Mouse (Mus musculus): Measurements from ENCODE around the gene Spsb1.

Spsb1 gene

GRCm38 (mm10) chr4:149886298-149887271 is 68.3 kb downstream of the Spsb1 start:
- DNase-seq (ENCODE audit: low read depth, low spot score): peak; percentile 80

GRCm38 (mm10) chr4:149883990-149884389 is 70.9 kb downstream of the Spsb1 start:
- DNase-seq (ENCODE audit: low read depth, low spot score): peak; percentile 95

GRCm38 (mm10) chr4:149882139-149882916 is 72.5 kb downstream of the Spsb1 start:
- no peak for DNase-seq (ENCODE audit: low read depth, low spot score)

DNA sequence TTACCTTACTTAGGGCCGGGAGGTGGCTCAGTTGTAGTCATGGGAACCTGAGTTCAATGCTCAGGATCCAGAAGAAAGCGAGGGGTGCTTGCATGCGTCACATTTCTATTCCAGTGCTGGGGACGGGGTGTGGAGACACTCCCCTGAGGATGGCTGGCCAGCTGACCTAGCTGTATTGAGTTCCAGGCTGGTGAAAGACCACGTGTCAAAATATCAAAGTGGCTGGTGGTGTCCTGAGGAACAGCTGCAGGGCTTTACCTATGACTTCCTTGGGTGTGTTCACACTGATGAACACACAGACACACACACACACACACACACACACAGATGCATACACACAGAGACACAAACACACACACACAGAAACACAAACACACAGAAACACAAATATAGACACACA is 73.9 kb downstream of the Spsb1 start:
- DNase-seq (ENCODE audit: low read depth, low spot score): no peak

- DNase-seq (ENCODE audit: low read depth, low spot score): no peak
Observed at GRCm38 (mm10) chr4:149879980-149880379, 74.9 kb downstream of the Spsb1 start.

DNA sequence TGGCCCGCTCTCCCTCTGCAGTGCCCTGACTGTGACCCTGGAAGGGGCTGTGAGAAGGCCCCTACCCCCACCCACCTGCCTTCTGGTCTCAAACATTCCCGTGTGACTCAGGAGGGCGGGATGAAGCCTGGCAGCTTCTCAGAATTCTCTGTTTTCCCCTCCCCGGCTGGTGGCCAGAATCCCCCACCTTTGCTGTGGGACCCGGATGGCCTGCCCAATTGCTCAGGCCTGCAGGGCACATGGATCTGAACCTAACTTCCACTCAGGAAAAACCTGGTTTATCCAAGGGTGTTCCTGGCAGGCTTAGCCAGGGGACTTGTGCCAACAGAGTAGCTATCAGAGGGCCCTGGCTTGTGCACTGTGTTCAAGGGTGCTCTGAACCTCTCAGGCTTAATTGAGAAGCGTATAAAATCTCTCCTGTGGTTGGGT is 76.8 kb downstream of the Spsb1 start:
- peak; percentile 14 for DNase-seq (ENCODE audit: low read depth, low spot score)

- DNase-seq (ENCODE audit: low read depth, low spot score): peak; percentile 51
Observed at GRCm38 (mm10) chr4:149877202-149877601, 77.6 kb downstream of the Spsb1 start.

GRCm38 (mm10) chr4:149876761-149877160 is 78.1 kb downstream of the Spsb1 start:
- DNase-seq (ENCODE audit: low read depth, low spot score): peak; percentile 73

DNA sequence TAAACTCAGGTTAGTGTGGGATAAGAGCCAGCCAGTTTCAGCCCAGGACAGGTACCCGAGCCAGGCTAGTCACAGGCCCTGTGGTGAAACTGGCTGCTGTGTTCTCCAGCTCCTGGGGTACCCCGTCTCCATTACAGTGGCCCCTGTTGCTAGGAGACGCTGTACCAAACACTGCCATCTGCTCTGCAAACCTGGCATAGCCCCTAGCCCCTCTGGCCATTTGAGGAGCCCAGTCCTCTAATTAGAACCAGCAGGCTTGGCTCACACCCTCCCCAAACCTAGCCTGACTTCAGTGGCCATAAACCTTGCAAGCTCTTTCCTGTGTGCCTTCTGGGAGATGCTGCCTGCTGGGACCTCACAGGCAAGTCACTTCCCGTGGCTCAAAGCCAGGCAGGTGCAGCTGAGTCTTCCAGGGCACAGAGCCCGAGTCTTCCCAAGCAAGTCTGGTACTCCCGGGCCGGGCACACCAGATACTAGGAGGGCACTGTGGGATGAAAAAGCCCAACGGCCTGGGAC is 78.8 kb downstream of the Spsb1 start:
- peak; percentile 79 for DNase-seq (ENCODE audit: low read depth, low spot score)

- DNase-seq (ENCODE audit: low read depth, low spot score): no peak
Observed at GRCm38 (mm10) chr4:149875296-149875695, 79.5 kb downstream of the Spsb1 start.

DNA sequence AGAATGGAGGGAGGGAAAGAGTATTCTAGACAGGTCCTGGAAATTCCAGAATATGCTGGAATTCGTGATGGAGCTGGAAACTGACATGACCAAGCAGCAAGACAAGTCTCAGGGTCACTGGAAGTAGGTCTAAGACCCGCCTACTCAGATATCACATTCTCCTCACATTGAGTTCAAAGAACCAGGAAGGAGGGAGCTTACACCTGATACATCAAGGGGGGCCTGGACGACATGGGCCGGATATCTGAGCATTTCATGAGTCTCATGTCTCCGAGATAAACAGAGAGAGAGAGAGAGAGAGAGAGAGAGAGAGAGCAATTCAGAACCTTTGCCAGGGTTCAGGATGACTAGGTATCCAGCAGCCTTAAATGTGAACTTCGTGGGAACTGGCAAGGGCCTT is 82.6 kb downstream of the Spsb1 start:
- DNase-seq (ENCODE audit: low read depth, low spot score): no peak

DNA sequence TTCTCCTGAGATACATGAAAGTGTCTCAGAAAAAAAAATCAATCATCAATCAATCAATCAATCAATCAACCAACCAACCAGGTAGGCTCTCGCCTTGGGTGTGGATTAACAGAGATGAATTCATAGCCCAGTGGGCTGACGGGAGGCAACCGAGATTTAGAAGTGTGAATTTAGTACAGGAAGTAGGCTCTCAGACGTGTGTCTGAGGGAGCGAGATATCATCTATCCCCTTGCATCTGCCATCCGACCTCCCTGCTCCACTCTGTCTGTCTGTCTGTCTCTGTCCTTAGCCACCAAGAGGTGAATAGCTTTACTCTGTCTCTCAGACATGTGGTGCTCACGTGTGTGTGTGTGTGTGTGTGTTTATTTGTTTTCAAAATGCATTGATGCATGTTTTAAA is 83.3 kb downstream of the Spsb1 start:
- no peak for DNase-seq (ENCODE audit: low read depth, low spot score)

DNA sequence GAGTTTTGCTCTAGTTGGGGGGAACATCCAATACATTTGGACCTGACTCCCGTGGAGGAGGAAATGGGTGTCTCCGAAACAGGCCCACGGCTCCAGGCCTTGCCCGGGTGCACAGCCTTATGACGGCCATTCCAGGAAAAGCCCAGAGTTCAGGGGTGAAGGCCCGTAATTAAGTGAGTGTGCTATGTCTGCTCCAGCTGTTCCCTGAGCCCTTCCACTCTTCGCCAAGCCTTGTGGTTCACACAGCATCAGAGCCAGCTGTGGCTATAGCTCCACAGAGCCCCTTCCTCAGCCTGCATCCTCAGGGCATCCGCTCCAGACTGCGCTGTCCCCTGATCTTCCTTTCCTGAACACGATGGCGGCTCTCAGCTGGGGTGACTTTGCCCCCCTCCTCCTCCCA is 83.8 kb downstream of the Spsb1 start:
- DNase-seq (ENCODE audit: low read depth, low spot score): no peak

DNA sequence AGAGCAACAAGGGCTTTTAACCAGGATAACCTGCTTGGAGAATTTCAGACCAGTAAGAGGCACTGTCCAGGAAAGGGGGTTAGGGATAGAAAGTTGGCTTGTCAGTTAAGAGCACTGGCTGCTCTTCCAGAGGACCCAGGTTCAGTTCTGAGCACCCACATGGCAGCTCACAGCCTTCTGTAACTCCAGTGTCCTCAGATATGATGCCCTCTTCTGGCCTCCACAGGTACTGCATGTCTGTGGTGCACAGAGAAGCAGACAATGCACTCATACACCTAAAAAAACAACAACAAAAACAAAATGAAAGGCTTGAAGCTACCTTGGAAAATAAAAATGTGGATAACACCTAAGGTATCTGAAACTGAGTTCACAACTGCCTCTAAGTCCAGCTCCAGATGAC is 84.4 kb downstream of the Spsb1 start:
- no peak for DNase-seq (ENCODE audit: low read depth, low spot score)

- DNase-seq (ENCODE audit: low read depth, low spot score): no peak
Observed at GRCm38 (mm10) chr4:149868725-149869124, 86.1 kb downstream of the Spsb1 start.

- DNase-seq (ENCODE audit: low read depth, low spot score): no peak
Observed at GRCm38 (mm10) chr4:149868009-149868408, 86.8 kb downstream of the Spsb1 start.

GRCm38 (mm10) chr4:149867351-149867750 is 87.5 kb downstream of the Spsb1 start:
- no peak for DNase-seq (ENCODE audit: low read depth, low spot score)

GRCm38 (mm10) chr4:149864395-149864794 is 90.4 kb downstream of the Spsb1 start:
- DNase-seq (ENCODE audit: low read depth, low spot score): no peak

GRCm38 (mm10) chr4:149863522-149863921 is 91.3 kb downstream of the Spsb1 start:
- no peak for DNase-seq (ENCODE audit: low read depth, low spot score)

- no peak for DNase-seq (ENCODE audit: low read depth, low spot score)
Observed at GRCm38 (mm10) chr4:149860393-149860792, 94.5 kb downstream of the Spsb1 start.

DNA sequence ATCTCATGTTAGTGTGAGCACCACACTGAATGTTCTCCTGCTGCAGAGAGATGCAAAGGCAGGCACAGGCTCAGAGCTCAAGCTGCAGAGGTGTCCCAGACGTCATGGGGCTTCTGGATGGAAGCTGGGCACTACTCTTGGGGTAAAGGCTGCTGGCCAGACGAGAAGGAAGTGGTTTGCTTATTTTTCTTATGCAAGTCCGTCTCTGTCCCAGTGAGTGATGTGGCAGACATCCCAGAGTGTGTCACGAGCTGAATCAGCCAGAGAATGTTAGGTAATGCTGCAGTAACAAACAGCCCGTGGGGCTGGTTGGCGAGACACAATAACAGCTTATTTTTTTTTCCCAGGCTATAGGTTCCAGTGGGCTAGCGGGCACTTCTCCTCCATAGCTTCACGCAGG is 96.3 kb downstream of the Spsb1 start:
- peak; percentile 45 for DNase-seq (ENCODE audit: low read depth, low spot score)

DNA sequence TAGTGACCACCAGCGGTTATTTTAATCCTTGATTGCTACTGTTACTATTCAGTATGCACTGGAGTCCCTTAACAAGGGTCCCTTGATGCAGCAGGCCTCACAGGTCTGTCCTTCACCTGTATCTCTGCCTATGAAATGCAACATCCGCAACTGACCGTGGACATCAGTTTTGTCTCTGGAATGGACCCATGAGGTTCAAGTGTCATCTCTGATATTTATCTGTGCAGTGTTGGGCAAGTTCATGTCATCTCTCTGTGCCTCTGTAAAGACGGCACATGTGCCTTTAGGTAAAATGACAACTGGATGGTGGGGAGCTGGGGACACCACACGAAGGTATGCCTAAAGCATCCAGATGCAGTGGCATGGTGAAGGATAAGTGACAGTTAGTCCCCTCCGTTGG is 96.7 kb downstream of the Spsb1 start:
- no peak for DNase-seq (ENCODE audit: low read depth, low spot score)
